Mouse (Mus musculus) lung, adult 2 months (tissue): ENCODE data around the gene Myo1g.

ENCODE experiments used
- CTCF ChIP-seq: fragments of 200-500 bp; IDR thresholded peaks from 2 replicates; pipeline ENCODE4 v1.5.1; 2011; ENCODE audit warnings: mild to moderate bottlenecking, low read length, control low read depth; ENCODE audit not compliant: insufficient read depth
- POLR2A ChIP-seq: fragments of 200-500 bp; IDR thresholded peaks from 2 replicates; pipeline ENCODE4 v1.6.1; 2011; ENCODE audit warnings: low read depth, mild to moderate bottlenecking, control low read depth, low read length, borderline replicate concordance; ENCODE audit errors: extremely low read depth

DNA sequence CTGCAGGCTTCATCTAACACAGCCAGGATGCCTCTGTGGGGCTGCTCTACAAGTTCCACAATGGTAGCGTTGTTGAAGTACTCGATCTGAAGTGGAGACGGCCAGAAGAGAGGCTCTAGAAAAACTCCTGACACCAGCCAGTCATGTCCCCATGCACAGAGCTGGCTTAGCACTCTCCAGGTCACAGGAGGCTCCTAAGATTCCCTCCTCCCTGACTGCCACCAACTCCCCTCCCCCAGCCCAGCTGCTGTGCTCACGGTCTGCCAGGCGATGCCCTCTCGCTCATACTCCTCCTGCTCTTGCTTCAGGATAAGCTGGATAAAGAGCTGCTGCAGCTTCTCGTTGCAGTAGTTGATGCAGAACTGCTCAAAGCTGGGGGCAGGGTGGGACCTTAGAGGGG lies 5.9 kb downstream of the Myo1g start:
- TF ChIP-seq POLR2A = no peak
- no peak for TF ChIP-seq CTCF
